Mouse (Mus musculus): ENCODE measurements at regions not wholly inside any gene's neighbourhood (a gene's known extent, or its start where the extent isn't known, plus 50 kb on each side); places are given as distances from the start of the nearest gene placed in this dataset.

DNA sequence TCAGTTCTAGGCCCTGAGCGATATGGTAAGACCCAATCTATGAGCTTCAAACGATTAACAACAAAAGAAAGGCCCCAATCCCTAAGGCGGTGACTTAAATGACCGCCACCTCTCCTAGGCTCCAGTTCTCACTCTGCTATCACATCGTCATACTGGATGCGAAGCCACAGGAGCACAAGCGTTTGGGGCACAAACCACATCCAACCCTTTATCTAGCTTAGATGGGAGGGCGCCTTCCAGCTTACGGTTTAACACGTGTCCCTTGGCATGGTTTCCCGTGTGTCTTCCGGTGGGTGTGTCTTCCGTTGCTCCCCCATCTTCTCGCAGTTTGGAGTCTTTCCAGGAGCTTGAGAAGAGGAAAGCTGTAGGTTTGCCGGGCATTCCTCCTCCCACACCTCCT lies 92.4 kb downstream of the Fam43a start:
- no peak for ATAC-seq (ENCODE audit: low read depth)
- Histone ChIP-seq H3K27ac (replicated peaks; ENCODE audit: low read depth, low read length) (no peak overlapping the region), H3K9me3 (ENCODE audit: control insufficient read depth, low read length) (no peaks in the 10 kb centered on the region), H3K4me1 (ENCODE audit: control insufficient read depth, insufficient read depth, low read length) (peaks cover 11% of the 10 kb centered on the region), H3K4me3 (ENCODE audit: low read depth, low read length) (no peak overlapping the region), H3K4me2 (ENCODE audit: low read depth, low read length) (no peak overlapping the region), H3K27me3 (replicated peaks; ENCODE audit: control insufficient read depth, insufficient read depth, low read length) (no peaks in the 10 kb centered on the region), H3K36me3 (ENCODE audit: control insufficient read depth, insufficient read depth, low read length) (no peaks in the 10 kb centered on the region), H3K9ac (ENCODE audit: low read depth, low read length) (no peak overlapping the region)
- DNase-seq (ENCODE audit: low spot score) = no peak
- WGBS = 86% methylated on average over 15 of the region's 15 CpGs

DNA sequence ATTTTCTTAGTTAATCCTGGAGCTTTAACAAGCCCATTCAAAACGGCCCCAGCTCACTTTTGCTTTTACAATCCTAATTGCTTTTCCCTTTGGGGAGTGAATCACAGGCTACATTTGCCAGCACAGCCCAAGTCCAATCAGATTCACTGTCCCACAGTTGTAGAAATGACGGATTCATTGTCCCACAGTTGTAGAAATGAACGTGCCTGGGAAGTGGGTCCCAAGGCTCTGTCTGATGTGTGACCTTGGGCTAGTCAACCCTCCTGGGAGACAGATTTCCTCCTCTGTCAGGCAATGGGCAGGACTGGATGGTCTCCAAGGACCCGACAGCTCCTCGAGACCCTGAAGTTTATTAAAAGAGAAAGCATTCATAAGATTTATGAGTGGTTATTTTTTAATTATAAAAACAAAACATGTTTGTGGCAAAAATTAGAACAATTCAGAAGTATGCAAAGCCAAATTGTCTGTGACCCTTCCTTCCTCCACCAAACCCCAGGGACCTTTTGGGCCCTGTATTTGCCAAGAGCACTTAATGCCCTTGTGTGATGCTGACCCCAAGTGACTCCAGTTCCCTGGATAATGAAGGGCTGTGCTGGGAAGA lies 93.1 kb downstream of the Fam43a start:
- 43% methylated on average over 5 of the region's 5 CpGs for WGBS
- no peaks in the 10 kb centered on the region for H3K9me3 ChIP-seq (ENCODE audit: control insufficient read depth, low read length)
- no peak for ATAC-seq (ENCODE audit: low read depth)
- no peak overlapping the region for H3K9ac ChIP-seq (ENCODE audit: low read depth, low read length)
- H3K4me1 ChIP-seq (ENCODE audit: control insufficient read depth, insufficient read depth, low read length) = peaks cover 11% of the 10 kb centered on the region
- H3K4me2 ChIP-seq (ENCODE audit: low read depth, low read length) = no peak overlapping the region
- H3K36me3 ChIP-seq (ENCODE audit: control insufficient read depth, insufficient read depth, low read length) = no peaks in the 10 kb centered on the region
- no peak overlapping the region; the same call in 1 of the 2 replicates for H3K27ac ChIP-seq (replicated peaks; ENCODE audit: low read depth, low read length)
- DNase-seq (ENCODE audit: low spot score) = peak; percentile 44
- no peak overlapping the region for H3K4me3 ChIP-seq (ENCODE audit: low read depth, low read length)
- H3K27me3 ChIP-seq (replicated peaks; ENCODE audit: control insufficient read depth, insufficient read depth, low read length) = 0 out of 2 replicates have a peak, but pooled peaks cover 3% of the 10 kb centered on the region

DNA sequence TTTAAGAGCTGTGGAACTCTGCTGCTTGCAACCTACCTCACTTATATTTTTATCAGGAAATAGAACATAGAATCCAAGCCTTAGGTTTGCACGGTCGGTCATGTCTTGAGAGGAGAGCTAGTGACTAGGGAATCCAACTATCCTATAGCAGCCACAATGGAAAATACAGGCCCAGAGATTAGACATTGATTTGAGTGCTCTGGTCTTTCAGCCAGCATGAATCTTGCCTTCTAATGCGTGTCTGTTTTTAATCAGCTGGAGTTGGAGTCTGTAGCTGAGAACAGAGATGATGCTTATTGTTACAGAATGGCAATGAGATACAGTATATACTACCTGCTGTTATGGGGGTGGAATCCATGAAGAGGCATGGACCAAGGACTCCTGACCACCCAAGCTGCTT lies 93.7 kb downstream of the Fam43a start:
- no peak overlapping the region; the same call in 1 of the 2 replicates for H3K27ac ChIP-seq (replicated peaks; ENCODE audit: low read depth, low read length)
- H3K4me3 ChIP-seq (ENCODE audit: low read depth, low read length) = no peak overlapping the region
- ATAC-seq (ENCODE audit: low read depth) (peak; percentile 53; the same call in 1 of the 2 replicates), DNase-seq (ENCODE audit: low spot score) (peak; percentile 70)
- H3K27me3 ChIP-seq (replicated peaks; ENCODE audit: control insufficient read depth, insufficient read depth, low read length) = 0 out of 2 replicates have a peak, but pooled peaks cover 3% of the 10 kb centered on the region
- no peak overlapping the region for H3K9ac ChIP-seq (ENCODE audit: low read depth, low read length)
- H3K4me2 ChIP-seq (ENCODE audit: low read depth, low read length) = no peak overlapping the region
- peaks cover 11% of the 10 kb centered on the region for H3K4me1 ChIP-seq (ENCODE audit: control insufficient read depth, insufficient read depth, low read length)
- H3K9me3 ChIP-seq (ENCODE audit: control insufficient read depth, low read length) = no peaks in the 10 kb centered on the region
- 51% methylated on average over 3 of the region's 3 CpGs for WGBS
- H3K36me3 ChIP-seq (ENCODE audit: control insufficient read depth, insufficient read depth, low read length) = no peaks in the 10 kb centered on the region

DNA sequence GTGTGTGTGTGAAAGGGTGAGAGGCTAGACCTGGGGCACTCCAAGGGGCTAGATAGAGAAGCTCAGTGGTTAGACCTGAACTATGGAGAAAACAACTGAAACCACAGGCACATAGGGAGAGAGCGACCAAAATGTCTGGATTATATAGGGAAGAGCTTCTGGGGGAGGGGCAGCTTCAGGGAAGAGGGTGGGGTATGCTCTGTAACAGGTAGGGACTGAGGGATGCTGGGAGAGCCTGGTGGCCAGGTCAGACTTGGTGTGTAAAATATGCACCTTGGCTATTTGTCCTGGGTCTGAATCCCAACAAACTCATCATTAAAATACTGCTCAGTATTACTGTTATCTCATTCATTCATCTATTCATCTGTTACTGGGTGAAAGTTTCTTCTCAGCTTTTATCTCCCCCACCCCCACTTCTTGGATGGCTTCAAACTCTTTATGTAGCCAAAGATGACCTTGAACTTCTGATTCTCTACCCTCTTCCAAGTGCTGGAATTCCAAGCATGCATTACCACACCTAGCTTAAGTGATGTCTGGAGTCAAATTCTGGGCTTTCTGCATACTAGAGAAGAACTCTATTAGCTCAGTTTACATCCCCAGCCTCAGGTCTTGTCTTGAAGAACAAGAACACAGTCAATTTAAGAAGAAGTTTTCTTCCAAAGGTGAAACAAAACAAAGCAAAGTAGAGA lies 94.5 kb downstream of the Fam43a start:
- H3K9me3 ChIP-seq (ENCODE audit: control insufficient read depth, low read length) = no peaks in the 10 kb centered on the region
- H3K27ac ChIP-seq (replicated peaks; ENCODE audit: low read depth, low read length) = no peak overlapping the region
- ATAC-seq (ENCODE audit: low read depth) = no peak
- no peaks in the 10 kb centered on the region for H3K36me3 ChIP-seq (ENCODE audit: control insufficient read depth, insufficient read depth, low read length)
- no peak overlapping the region for H3K9ac ChIP-seq (ENCODE audit: low read depth, low read length)
- WGBS = 86% methylated on average over 1 of the region's 1 CpGs
- H3K4me3 ChIP-seq (ENCODE audit: low read depth, low read length) = no peak overlapping the region
- H3K4me2 ChIP-seq (ENCODE audit: low read depth, low read length) = no peak overlapping the region
- H3K27me3 ChIP-seq (replicated peaks; ENCODE audit: control insufficient read depth, insufficient read depth, low read length) = 0 out of 2 replicates have a peak, but pooled peaks cover 3% of the 10 kb centered on the region
- no peak for DNase-seq (ENCODE audit: low spot score)
- peaks cover 11% of the 10 kb centered on the region for H3K4me1 ChIP-seq (ENCODE audit: control insufficient read depth, insufficient read depth, low read length)

DNA sequence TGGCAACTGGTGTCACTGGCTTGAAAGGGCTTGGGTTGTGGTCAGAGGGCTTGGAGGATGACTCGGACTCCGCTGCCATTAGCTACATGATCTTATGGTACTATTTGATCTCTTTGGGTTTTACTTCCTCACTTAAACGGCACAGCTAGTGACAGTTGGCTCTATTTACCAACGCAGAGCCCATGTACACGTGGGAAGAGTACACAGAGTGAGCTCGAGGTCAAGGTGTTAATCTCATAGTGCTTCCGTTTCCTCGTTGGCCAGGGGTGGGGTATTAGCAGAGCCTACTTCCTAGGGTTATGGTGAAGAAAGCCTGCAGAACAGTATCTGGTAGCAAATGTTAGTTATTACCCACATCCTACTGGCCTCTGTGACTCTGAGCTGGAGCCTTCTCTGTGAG lies 96.2 kb downstream of the Fam43a start:
- no peak overlapping the region for H3K4me3 ChIP-seq (ENCODE audit: low read depth, low read length)
- 76% methylated on average over 8 of the region's 8 CpGs for WGBS
- DNase-seq (ENCODE audit: low spot score) (no peak), ATAC-seq (ENCODE audit: low read depth) (no peak)
- no peak overlapping the region for H3K27ac ChIP-seq (replicated peaks; ENCODE audit: low read depth, low read length)
- no peaks in the 10 kb centered on the region for H3K9me3 ChIP-seq (ENCODE audit: control insufficient read depth, low read length)
- no peaks in the 10 kb centered on the region for H3K36me3 ChIP-seq (ENCODE audit: control insufficient read depth, insufficient read depth, low read length)
- H3K9ac ChIP-seq (ENCODE audit: low read depth, low read length) = no peak overlapping the region
- H3K4me1 ChIP-seq (ENCODE audit: control insufficient read depth, insufficient read depth, low read length) = peaks cover 11% of the 10 kb centered on the region
- H3K27me3 ChIP-seq (replicated peaks; ENCODE audit: control insufficient read depth, insufficient read depth, low read length) = 0 out of 2 replicates have a peak, but pooled peaks cover 3% of the 10 kb centered on the region
- H3K4me2 ChIP-seq (ENCODE audit: low read depth, low read length) = no peak overlapping the region

DNA sequence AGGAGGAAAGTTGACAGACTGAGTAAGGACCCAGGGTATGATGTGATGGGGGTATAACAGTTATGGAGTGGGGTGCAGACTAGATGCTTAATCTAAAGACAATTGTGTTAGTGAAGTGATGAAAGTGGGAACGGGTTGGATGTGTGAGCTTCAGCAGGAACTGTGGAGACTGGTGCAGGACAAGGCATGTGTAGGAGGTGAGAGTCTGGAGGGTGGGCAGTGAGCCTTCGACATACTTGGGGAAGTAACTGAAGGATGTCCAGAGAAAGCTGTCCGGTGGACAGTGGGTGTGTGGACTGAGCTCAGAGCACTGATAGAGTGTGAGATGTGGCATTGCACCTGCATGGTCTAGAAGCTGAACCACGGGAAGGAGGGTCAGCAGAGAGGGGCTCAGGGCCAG lies 97.7 kb downstream of the Fam43a start:
- DNase-seq (ENCODE audit: low spot score) (no peak), ATAC-seq (ENCODE audit: low read depth) (no peak)
- no peak overlapping the region for H3K9ac ChIP-seq (ENCODE audit: low read depth, low read length)
- no peaks in the 10 kb centered on the region for H3K36me3 ChIP-seq (ENCODE audit: control insufficient read depth, insufficient read depth, low read length)
- H3K4me3 ChIP-seq (ENCODE audit: low read depth, low read length) = no peak overlapping the region
- 84% methylated on average over 4 of the region's 4 CpGs for WGBS
- peaks cover 9% of the 10 kb centered on the region for H3K4me1 ChIP-seq (ENCODE audit: control insufficient read depth, insufficient read depth, low read length)
- no peak overlapping the region for H3K4me2 ChIP-seq (ENCODE audit: low read depth, low read length)
- no peak overlapping the region for H3K27ac ChIP-seq (replicated peaks; ENCODE audit: low read depth, low read length)
- H3K27me3 ChIP-seq (replicated peaks; ENCODE audit: control insufficient read depth, insufficient read depth, low read length) = 0 out of 2 replicates have a peak, but pooled peaks cover 3% of the 10 kb centered on the region
- no peaks in the 10 kb centered on the region for H3K9me3 ChIP-seq (ENCODE audit: control insufficient read depth, low read length)

DNA sequence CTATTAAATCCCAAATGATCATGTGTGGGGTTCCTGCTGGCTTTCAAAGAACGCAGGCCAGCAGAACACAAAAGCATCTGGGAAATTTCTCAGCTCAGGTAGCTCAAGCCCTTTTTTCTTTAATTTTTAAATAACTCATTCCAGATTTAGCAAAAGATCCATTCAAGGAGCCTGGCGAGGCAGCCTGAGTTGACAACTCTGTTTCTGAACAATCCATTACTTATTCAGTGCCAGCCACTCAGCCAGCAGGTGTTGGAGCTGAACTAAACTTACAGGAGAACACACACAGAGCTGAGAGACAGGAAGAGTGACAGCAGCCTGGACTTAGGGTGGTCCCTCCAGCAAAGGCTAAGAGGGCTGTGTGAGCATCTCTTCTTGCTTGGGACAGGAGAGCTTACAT lies 98.3 kb downstream of the Fam43a start:
- Histone ChIP-seq H3K4me2 (ENCODE audit: low read depth, low read length) (no peak overlapping the region), H3K27me3 (replicated peaks; ENCODE audit: control insufficient read depth, insufficient read depth, low read length) (0 out of 2 replicates have a peak, but pooled peaks cover 3% of the 10 kb centered on the region), H3K4me1 (ENCODE audit: control insufficient read depth, insufficient read depth, low read length) (peaks cover 4% of the 10 kb centered on the region; the same call in 1 of the 2 replicates), H3K36me3 (ENCODE audit: control insufficient read depth, insufficient read depth, low read length) (no peaks in the 10 kb centered on the region), H3K9me3 (ENCODE audit: control insufficient read depth, low read length) (no peaks in the 10 kb centered on the region), H3K4me3 (ENCODE audit: low read depth, low read length) (no peak overlapping the region), H3K9ac (ENCODE audit: low read depth, low read length) (no peak overlapping the region), H3K27ac (replicated peaks; ENCODE audit: low read depth, low read length) (no peak overlapping the region)
- ATAC-seq (ENCODE audit: low read depth) (no peak), DNase-seq (ENCODE audit: low spot score) (no peak)
- 37% methylated on average over 2 of the region's 2 CpGs for WGBS

DNA sequence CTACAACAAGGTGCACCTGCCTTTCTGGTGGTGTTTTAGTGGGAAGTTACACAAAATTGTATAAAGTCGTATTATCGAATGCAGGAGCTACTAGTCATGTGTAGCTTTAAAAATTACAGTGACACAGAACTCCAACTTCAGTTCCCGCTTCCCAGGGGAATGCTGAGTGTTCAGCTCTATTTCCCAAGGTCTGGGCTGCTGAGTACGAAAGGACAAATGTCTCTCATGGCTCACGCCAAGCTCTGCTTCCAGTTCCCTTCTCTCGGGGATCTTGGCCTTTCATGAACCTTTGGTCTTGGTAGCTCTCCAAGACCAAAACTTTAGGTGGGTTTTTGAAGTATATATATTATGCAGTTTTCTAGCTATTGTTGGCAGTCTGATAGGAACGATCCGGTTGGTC lies 104.3 kb downstream of the Fam43a start:
- WGBS = 85% methylated on average over 8 of the region's 8 CpGs
- Histone ChIP-seq H3K9me3 (ENCODE audit: control insufficient read depth, low read length) (no peaks in the 10 kb centered on the region), H3K4me2 (ENCODE audit: low read depth, low read length) (no peak overlapping the region), H3K9ac (ENCODE audit: low read depth, low read length) (no peak overlapping the region), H3K4me1 (ENCODE audit: control insufficient read depth, insufficient read depth, low read length) (no peaks in the 10 kb centered on the region), H3K27me3 (replicated peaks; ENCODE audit: control insufficient read depth, insufficient read depth, low read length) (no peaks in the 10 kb centered on the region), H3K4me3 (ENCODE audit: low read depth, low read length) (no peak overlapping the region), H3K36me3 (ENCODE audit: control insufficient read depth, insufficient read depth, low read length) (no peaks in the 10 kb centered on the region), H3K27ac (replicated peaks; ENCODE audit: low read depth, low read length) (no peak overlapping the region)
- DNase-seq (ENCODE audit: low spot score) (no peak), ATAC-seq (ENCODE audit: low read depth) (no peak)

DNA sequence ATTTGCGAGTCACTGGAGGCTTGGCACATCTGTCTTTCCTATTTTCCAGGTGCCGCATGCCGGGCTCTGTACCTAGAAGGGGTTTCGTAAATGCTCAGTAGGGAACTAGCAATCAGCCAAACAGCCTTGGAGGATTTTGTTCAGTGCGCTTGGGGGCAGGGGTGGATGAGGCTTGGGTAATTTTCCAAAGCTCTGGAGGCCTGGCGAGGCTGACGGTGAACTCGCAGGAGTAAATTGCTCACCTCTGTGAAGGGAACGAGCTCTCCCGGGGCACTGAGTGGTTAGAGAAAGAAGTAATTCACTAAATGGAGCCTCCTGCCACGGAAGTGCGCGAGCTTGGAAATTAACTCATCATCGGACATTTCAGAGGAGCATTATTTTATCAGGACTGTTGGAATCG lies 110.0 kb downstream of the Fam43a start:
- Histone ChIP-seq H3K36me3 (ENCODE audit: control insufficient read depth, insufficient read depth, low read length) (no peaks in the 10 kb centered on the region), H3K27ac (replicated peaks; ENCODE audit: low read depth, low read length) (no peak overlapping the region), H3K4me3 (ENCODE audit: low read depth, low read length) (no peak overlapping the region), H3K9ac (ENCODE audit: low read depth, low read length) (no peak overlapping the region), H3K27me3 (replicated peaks; ENCODE audit: control insufficient read depth, insufficient read depth, low read length) (no peaks in the 10 kb centered on the region), H3K4me1 (ENCODE audit: control insufficient read depth, insufficient read depth, low read length) (no peaks in the 10 kb centered on the region), H3K4me2 (ENCODE audit: low read depth, low read length) (no peak overlapping the region), H3K9me3 (ENCODE audit: control insufficient read depth, low read length) (no peaks in the 10 kb centered on the region)
- WGBS = 48% methylated on average over 15 of the region's 15 CpGs
- peak; percentile 53; the same call in 1 of the 2 replicates for ATAC-seq (ENCODE audit: low read depth)
- peak; percentile 45 for DNase-seq (ENCODE audit: low spot score)
